Mouse (Mus musculus) cerebellum, adult 9-10 months (tissue): ENCODE measurements at regions not wholly inside any gene's neighbourhood (a gene's known extent, or its start where the extent isn't known, plus 50 kb on each side); places are given as distances from the start of the nearest gene placed in this dataset.

ENCODE experiments used
- DNase-seq: peaks from one replicate; pipeline ENCODE4 v3.0.0; 2022

DNA sequence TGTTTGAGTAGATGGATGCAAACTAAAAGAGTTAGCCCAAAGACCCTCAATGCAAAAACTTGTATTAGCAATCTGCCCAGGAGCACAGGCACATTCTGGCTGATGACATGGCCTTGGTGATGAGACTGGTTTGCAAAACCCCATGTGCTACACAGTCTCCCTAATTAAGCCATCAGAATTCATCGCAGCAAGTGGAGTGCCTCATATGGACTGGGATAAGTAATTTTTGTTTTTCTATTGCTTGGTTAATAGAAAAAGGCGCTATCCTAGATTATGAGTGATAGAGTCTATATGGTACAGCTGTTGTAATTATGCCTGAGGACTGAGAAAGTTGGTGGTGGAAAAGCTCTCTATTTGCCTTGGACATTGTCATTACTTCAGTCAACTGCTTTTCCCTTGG, 155.2 kb upstream of the Robo1 start:
- no peak for DNase-seq

GRCm38 (mm10) chr16:72157913-72158312, 150.2 kb upstream of the Robo1 start:
- no peak for DNase-seq

DNA sequence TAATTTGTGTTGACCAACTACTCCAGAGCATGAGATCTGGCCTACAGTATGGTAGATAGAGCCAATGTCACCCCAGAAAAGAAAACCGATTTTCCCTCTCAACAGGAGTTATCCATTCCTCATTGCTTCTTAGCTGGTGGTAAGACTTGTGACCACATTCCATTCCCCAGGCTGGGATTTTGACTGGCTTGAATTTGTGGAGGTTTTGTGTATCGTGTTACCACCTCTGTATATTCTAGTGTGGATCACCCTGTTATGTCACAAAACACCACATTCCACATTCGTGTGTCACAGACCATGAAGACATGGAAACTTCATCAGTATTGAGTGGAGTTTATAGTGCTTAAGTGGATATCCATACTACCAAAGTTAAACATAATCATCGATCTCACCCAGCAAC, 148.7 kb upstream of the Robo1 start:
- DNase-seq: no peak

- DNase-seq: no peak
Observed at GRCm38 (mm10) chr16:72175727-72176126, 132.4 kb upstream of the Robo1 start.

GRCm38 (mm10) chr16:72194320-72194719, 113.8 kb upstream of the Robo1 start:
- DNase-seq: no peak

DNA sequence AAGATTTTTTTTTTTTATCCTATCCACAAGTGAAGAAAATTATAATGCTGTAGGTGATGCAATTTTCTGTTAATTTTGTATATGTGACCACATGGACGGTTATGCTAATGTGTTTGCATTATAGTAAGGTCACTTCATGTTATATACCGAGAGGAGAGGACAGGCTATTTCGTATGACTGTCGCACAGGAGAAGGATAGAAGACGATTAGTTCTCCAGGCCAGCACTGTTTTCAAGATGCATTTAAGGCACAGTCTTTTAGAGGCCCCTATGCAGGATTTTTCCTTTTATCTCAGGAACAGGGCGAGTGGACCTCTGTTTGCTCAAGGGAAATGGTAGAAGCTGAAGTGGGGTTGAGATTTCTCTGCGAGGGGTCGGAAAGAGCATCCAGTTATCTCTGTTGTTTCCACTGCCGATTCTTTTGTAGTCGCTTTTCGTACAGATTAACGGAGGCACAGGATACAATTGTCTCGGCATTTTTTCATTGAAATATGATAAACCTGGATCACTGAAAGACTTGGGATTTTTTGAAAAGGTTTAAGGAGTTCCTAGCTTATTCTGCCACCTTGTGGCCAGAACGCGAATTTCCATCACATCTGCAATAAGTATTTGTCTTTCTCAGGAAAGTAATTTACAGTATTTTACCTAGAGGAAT, 92.6 kb upstream of the Robo1 start:
- DNase-seq: peak; percentile 7

DNA sequence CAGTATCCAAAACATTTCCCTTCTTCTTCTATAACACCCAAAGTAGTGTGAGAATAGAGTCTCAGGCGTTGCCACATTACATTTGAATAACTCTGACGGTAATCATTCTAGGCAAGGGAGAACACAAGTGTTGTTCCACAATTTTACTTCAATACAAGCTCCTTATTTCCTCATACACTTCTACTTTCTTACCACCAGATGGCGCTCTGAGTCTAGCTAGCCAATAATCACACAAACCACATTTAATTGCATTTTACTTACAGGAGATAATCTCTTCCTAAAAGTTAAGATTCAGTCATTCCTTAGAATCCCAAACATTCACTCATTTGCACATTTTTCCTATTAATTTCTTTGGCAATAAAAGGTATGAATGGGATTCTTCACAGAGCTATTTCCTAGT, 90.1 kb upstream of the Robo1 start:
- DNase-seq: no peak

GRCm38 (mm10) chr16:72221912-72222502, 86.1 kb upstream of the Robo1 start:
- DNase-seq: no peak

GRCm38 (mm10) chr16:72223860-72224259, 84.2 kb upstream of the Robo1 start:
- DNase-seq: no peak

- no peak for DNase-seq
Observed at GRCm38 (mm10) chr16:72225157-72225880, 82.8 kb upstream of the Robo1 start.

DNA sequence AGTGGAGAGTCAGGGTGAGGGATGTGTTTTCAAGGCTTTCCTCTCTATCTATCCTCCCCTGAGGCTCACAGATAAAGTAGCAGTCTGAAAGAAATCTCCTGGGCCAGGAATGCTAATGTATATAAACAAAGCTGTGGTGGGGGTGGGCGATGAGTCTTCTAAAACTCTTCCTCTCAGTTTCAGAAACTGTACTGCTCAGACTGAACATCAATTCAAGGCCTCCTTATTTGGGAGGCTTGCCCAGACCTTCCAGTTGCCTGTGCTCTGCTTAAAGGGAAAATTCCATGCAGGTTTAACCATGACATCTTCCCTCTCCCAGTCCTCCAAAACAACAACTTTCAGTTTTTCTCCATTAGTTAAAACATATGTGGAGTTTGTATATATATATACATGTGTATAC, 73.7 kb upstream of the Robo1 start:
- no peak for DNase-seq

DNA sequence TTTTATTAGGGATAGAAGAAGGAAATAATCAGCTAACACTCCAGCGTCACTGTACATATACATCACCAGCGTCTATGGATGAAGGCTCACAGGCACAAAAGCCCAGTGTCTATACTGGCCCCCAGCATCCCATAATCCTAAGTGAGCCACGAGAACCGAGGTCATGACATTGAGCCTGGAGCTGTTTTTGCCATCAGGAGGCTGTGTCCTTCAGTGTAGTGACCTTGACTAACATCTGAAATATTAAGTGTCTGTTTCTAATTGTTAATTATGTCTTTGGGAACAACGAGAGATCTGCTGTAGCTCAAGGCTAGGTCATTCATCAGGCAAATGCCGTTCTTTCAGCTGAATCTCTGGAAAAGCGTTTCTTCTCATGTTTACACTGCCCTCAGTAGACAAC, 68.5 kb upstream of the Robo1 start:
- no peak for DNase-seq

DNA sequence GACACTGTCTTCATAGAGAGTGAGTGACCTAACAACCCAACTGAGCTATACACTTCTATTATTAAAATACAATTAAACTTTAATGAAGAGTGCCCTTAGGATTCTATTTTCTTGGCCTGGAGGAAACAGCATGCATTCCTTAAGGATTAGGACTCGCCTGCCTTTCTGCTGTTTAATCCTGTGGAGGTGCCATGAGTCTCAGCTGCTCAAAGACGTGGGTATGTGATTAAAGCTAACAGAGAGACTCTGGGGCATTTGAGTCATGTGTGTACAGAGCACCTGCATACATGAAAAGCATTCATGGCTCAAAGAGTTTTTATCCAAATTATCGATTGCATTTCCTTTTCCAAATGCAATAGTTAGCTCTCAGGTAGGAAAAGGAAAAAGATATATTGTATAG, 51.7 kb upstream of the Robo1 start:
- no peak for DNase-seq
